Mouse (Mus musculus): Measurements from ENCODE around the gene Noc3l.

Noc3l gene

DNA sequence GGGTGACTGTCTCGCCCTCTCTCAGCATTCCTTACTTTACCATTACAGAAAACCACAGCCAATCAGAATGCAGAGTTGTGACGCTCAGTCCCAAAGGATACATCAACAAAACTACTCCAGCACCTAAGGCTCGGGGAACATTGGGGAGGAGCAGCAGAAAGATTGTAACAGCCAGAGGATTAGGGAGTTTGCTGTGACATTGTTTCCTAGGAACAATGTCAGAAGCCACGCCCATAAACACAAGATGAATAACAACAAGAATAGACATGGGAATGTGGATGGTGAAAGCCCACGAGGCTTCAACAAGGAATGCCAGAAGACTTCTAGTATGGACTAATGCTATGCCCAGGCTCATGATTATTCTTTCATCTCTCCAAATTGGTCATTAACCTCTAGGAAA, 61.0 kb downstream of the Noc3l start:
- DNase-seq = no peak

GRCm38 (mm10) chr19:38757161-38757560, 61.9 kb downstream of the Noc3l start:
- no peak for DNase-seq

DNA sequence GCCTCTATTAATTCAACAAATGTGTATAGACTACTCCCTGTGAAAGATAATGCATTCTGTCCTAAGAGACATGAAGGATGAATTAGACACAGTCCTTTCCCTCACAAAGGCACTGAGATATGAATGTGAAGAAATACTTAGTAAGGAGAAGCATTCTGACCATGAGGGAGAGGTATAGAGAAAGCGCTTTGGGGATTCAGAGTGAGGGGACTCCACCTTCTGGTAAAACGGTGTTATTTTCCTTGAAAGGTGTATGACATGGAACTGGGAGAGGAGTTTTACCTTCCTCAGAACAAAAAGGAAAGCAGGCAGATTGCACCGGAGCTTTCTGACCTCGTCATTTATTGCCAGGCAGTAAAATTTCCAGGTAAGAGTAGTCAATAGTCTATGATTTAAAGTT, 68.8 kb downstream of the Noc3l start:
- DNase-seq = no peak

DNA sequence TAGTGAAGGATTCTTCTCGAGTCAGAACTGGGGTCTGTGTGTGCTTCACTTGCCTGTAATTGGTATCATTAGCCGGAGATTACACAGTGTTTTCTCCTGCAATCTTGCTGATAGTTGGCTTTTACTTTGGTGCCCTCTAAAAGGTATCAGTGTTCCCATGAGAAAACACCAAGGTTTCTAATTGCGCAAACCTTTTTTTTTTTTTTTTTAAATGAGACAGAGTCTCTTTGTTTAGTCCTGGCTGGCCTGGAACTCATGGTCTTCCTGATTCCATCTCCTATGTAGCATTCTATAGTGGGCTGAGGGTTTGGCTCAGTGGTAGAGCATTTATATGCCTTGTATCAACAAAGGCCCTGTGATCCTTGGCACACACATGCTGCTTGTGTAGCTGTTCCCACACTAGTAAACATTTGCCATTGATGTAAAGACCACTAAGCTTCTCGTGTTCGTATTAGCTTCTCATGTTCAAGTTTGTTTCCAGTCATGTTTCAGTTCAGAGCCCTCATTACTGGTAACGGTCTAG, 72.5 kb downstream of the Noc3l start:
- no peak for DNase-seq

DNA sequence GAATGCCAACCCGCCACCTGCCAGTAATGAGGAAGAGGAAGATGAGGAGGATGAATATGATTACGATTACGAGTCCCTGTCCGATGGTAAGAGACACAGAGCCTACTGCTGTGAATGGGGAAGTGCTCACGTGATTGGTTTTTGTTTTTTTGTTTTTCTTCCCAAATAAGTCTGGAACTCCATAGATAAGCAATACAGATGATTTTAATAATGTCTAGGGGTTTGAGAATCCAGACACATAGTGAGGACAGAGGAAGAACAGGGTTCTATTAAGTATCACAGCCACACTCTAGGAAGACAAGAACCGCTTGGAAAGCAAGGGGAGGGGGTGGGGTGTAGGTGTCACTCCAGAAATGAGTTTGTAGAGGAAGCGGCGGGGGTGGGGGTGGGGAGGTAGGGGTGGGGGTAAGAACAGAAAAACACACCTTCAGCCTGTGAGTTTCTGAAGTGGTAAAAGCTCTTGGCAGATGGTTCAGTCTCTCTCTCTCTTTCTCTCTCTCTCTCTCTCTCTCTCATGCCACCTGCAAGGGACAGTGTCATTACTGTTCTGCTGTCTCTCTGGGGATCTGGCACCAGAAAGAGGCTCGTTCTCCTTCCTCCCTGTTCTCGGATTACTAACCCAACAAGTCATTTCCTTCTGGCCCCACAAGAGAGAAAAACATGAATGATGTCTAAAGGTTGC, 73.1 kb downstream of the Noc3l start:
- DNase-seq = no peak

GRCm38 (mm10) chr19:38744546-38744945, 74.5 kb downstream of the Noc3l start:
- no peak for DNase-seq

Data from right cerebral cortex, postnatal 4 days (tissue).